In genomic region chr7:123368187-123368586, GRCm38 (mm10) we compare ENCODE assay signal across 9 mouse cellular contexts. TPM values are rescaled to one million over a fixed set of nuclear protein-coding genes. Genes with fewer than 3 reads are reported as not detected.
DNase-seq lines count a peak whose midpoint lies in the region; ATAC-seq and TF ChIP-seq lines count a peak whose summit lies in the region.
"Had no signal": no experiment of that assay in that cellular context is flagged by ENCODE, and none has a peak within 500 bp of the region (broad histone marks: within the 10 kb centered on the region; RNA-seq: fewer than 3 reads in every experiment).

No protein-coding gene starts in this region.

- peak overlapping the region; percentile 26 for H3ac ChIP-seq in C2C12 (ENCODE audit: control insufficient read depth, insufficient read length, low read depth)

- peaks cover 9% of the 10 kb centered on the region for H3K36me3 ChIP-seq in heart, adult 2 months (ENCODE audit: control insufficient read depth, insufficient read depth, low read length)
- no peaks in the 10 kb centered on the region for H3K36me3 ChIP-seq in C2C12 (ENCODE audit: control insufficient read depth, insufficient read depth)
- H3K36me3 ChIP-seq in forebrain, embryonic 15.5 days, result no peaks in the 10 kb centered on the region
- no peaks in the 10 kb centered on the region for H3K36me3 ChIP-seq in liver, embryonic 16.5 days (ENCODE audit: control insufficient read depth, insufficient read depth)

- no peaks in the 10 kb centered on the region for H3K9me3 ChIP-seq in forebrain, embryonic 15.5 days
- H3K9me3 ChIP-seq in liver, embryonic 16.5 days (replicated peaks; ENCODE audit: control insufficient read depth, low read length), result no peaks in the 10 kb centered on the region

- WGBS in heart, adult 2 months, result 77% methylated on average over 2 of the region's 2 CpGs
- 71% methylated on average over 2 of the region's 2 CpGs for WGBS in forebrain, embryonic 15.5 days
- 53% methylated on average over 2 of the region's 2 CpGs for WGBS in liver, embryonic 16.5 days (ENCODE audit: insufficient replicate concordance)

- peak overlapping the region; percentile 83 for H3K4me2 ChIP-seq in forebrain, embryonic 15.5 days (replicated peaks)
- peak overlapping the region; percentile 95 for H3K4me2 ChIP-seq in liver, embryonic 16.5 days (ENCODE audit: low read depth, low read length)

- H3K4me1 ChIP-seq in heart, adult 2 months (ENCODE audit: control insufficient read depth, insufficient read depth, low read length), result peaks cover 28% of the 10 kb centered on the region
- H3K4me1 ChIP-seq in forebrain, embryonic 15.5 days, result peaks cover 35% of the 10 kb centered on the region
- H3K4me1 ChIP-seq in liver, embryonic 16.5 days (ENCODE audit: control insufficient read depth, low read depth, low read length), result peaks cover 48% of the 10 kb centered on the region

- 0 out of 2 replicates have a peak overlapping the region, but pooled peaks have one; percentile 11 for H3K9ac ChIP-seq in heart, adult 2 months (ENCODE audit: low read depth, low read length)
- 0 out of 2 replicates have a peak overlapping the region, but pooled peaks have one; percentile 65 for H3K9ac ChIP-seq in forebrain, embryonic 15.5 days (replicated peaks)
- H3K9ac ChIP-seq in liver, embryonic 16.5 days (ENCODE audit: low read depth, low read length), result peak overlapping the region; percentile 96

- peaks cover 47% of the 10 kb centered on the region for H3K79me3 ChIP-seq in C2C12 (ENCODE audit: low read depth)

- no peak for DNase-seq in heart, adult 2 months
- DNase-seq in heart, postnatal 4 days, result no peak
- no peak for DNase-seq in urinary bladder, postnatal 25 days (ENCODE audit: low spot score)
- DNase-seq in retina, postnatal 1 day, result no peak
- no peak for DNase-seq in cerebellum, adult 11 months
- DNase-seq: kidney, adult 11 months had no signal

- ATAC-seq in forebrain, embryonic 15.5 days (replicated peaks), result no peak
- no peak for ATAC-seq in liver, embryonic 16.5 days (ENCODE audit: low read depth)

- no peak for TF ChIP-seq CTCF in heart, adult 2 months (IDR thresholded peaks at IDR 0.05)
- no peak for TF ChIP-seq CTCF in C2C12 (IDR thresholded peaks at IDR 0.05; ENCODE audit: control insufficient read depth, insufficient read depth, insufficient read length)

- H3K4me3 ChIP-seq in heart, adult 2 months, result peak overlapping the region; percentile 85
- H3K4me3 ChIP-seq in C2C12 (ENCODE audit: insufficient read depth, poor library complexity, severe bottlenecking), result peak overlapping the region; percentile 48
- 0 out of 2 replicates have a peak overlapping the region, but pooled peaks have one; percentile 60 for H3K4me3 ChIP-seq in forebrain, embryonic 15.5 days
- H3K4me3 ChIP-seq in liver, embryonic 16.5 days (ENCODE audit: low read depth, low read length), result peak overlapping the region; percentile 94

- peak overlapping the region; percentile 81 for H3K27ac ChIP-seq in heart, adult 2 months
- H3K27ac ChIP-seq in forebrain, embryonic 15.5 days (replicated peaks), result no peak overlapping the region
- H3K27ac ChIP-seq in liver, embryonic 16.5 days (ENCODE audit: low read length), result no peak overlapping the region

- intact Hi-C loops in heart, adult 2 months (cut with DNase I), result loop anchor here (5.0 kb wide), 1 partner anchor 36 kb away; no protein-coding TSS in a partner anchor

- H3K79me2 ChIP-seq in heart, adult 2 months (replicated peaks; ENCODE audit: control insufficient read depth, insufficient read depth, low read length), result peaks cover 7% of the 10 kb centered on the region
- peaks cover 62% of the 10 kb centered on the region for H3K79me2 ChIP-seq in C2C12 (ENCODE audit: control insufficient read depth, insufficient read depth)

- no peak for TF ChIP-seq EP300 in heart, adult 2 months (IDR thresholded peaks at IDR 0.05; ENCODE audit: insufficient read depth, low read depth, low read length)

- no peaks in the 10 kb centered on the region for H3K27me3 ChIP-seq in heart, adult 2 months (ENCODE audit: control insufficient read depth, insufficient read depth, low read length)
- H3K27me3 ChIP-seq in C2C12 (ENCODE audit: control insufficient read depth, insufficient read depth, insufficient read length), result no peaks in the 10 kb centered on the region
- no peaks in the 10 kb centered on the region for H3K27me3 ChIP-seq in forebrain, embryonic 15.5 days
- no peaks in the 10 kb centered on the region for H3K27me3 ChIP-seq in liver, embryonic 16.5 days (ENCODE audit: control insufficient read depth, insufficient read depth, low read depth, low read length)

- TF ChIP-seq POLR2A in heart, adult 2 months (IDR thresholded peaks at IDR 0.05; ENCODE audit: insufficient read depth, low read depth, low read length), result no peak

TF ChIP-seq in C2C12, 6 proteins besides CTCF, POLR2A, EP300 and RAD21:
- TF ChIP-seq MYOD1 (IDR thresholded peaks at IDR 0.05; ENCODE audit: control insufficient read depth, insufficient read length, low read depth) (no peak), USF1 (IDR thresholded peaks at IDR 0.05; ENCODE audit: low read depth) (no peak), MAX (IDR thresholded peaks at IDR 0.05) (no peak), MYOG (IDR thresholded peaks at IDR 0.05; ENCODE audit: control insufficient read depth, extremely low read depth, insufficient read length) (no peak), FOSL1 (IDR thresholded peaks at IDR 0.05; ENCODE audit: insufficient read depth, low read length, poor library complexity, severe bottlenecking) (no peak), CEBPB (IDR thresholded peaks at IDR 0.05; ENCODE audit: low read depth) (no peak)

RNA-seq across cellular contexts. Expression of gene Lcmt1, which starts 1.4 kb away (rescaled TPM):
- total RNA-seq in heart, adult 2 months (2021), result 10 to 100 TPM; 21.7 to 22.0 TPM
- 18.5 and 22.2 TPM in 2 replicates for polyA plus RNA-seq in heart, adult 2 months (2012; rRNA removed)
- 10 to 100 TPM; 25.9 to 28.8 TPM for total RNA-seq in heart, postnatal 4 days (2021)
- 29.5 TPM for polyA plus RNA-seq in C2C12 (2012; fragmentation: generic; extraction: Trizol)
- 96.5 and 102 TPM in 2 replicates for polyA plus RNA-seq in forebrain, embryonic 15.5 days (2015; fragmentation: Nextera tagmentation; extraction: Ambion mirVana)
- polyA plus RNA-seq in liver, embryonic 16.5 days (2015; fragmentation: Nextera tagmentation; extraction: Ambion mirVana), result 18.4 and 19.8 TPM in 2 replicates

RNA-seq across cellular contexts. Expression of gene Arhgap17, which starts 1.5 kb away (rescaled TPM):
- total RNA-seq in heart, adult 2 months (2021), result 10 to 100 TPM; 14.6 to 17.0 TPM
- 10.0 and 13.8 TPM in 2 replicates for polyA plus RNA-seq in heart, adult 2 months (2012; rRNA removed)
- 10 to 100 TPM; 20.2 to 22.0 TPM for total RNA-seq in heart, postnatal 4 days (2021)
- 17.3 TPM for polyA plus RNA-seq in C2C12 (2012; fragmentation: generic; extraction: Trizol)
- polyA plus RNA-seq in forebrain, embryonic 15.5 days (2015; fragmentation: Nextera tagmentation; extraction: Ambion mirVana), result 10.1 and 10.3 TPM in 2 replicates
- 8.8 and 10.1 TPM in 2 replicates for polyA plus RNA-seq in liver, embryonic 16.5 days (2015; fragmentation: Nextera tagmentation; extraction: Ambion mirVana)

Comparison
In these comparisons a context has a peak if more than half of its experiments do, and no peak if none do; other contexts are left out.
1. H3K9ac ChIP-seq: peak in every context shown above with its lines; median percentile 96 in liver, embryonic 16.5 days; 65 in forebrain, embryonic 15.5 days; 11 in heart, adult 2 months.